Mouse (Mus musculus) forebrain, embryonic 11.5 days (tissue): ENCODE data around the gene Lgals1. TPM values are rescaled to one million over a fixed set of nuclear protein-coding genes. Genes with fewer than 3 reads are reported as not detected.
A peak's percentile ranks its signal among the peaks of the same experiment; 100 is the strongest.

Source experiments
- ATAC-seq: fragments of 200-750 bp; cut with Nextera tagmentation; replicated peaks from 2 replicates; pipeline ENCODE4 v1.8.0; 2017; ENCODE audit warnings: moderate TSS enrichment; ENCODE audit not compliant: low FRiP score
- DNase-seq: peaks from one replicate; pipeline ENCODE4 v3.0.0-alpha.2; 2017; ENCODE audit warnings: low spot score
- H3K27ac ChIP-seq: fragments of 300-500 bp; sonication (generic); 2 replicates; pipeline ENCODE4 v1.5.1; 2014; ENCODE audit warnings: low read depth, low read length
- H3K27me3 ChIP-seq: fragments of 300-500 bp; sonication (generic); 2 replicates; pipeline ENCODE4 v1.6.1; 2014; ENCODE audit warnings: mild to moderate bottlenecking, low read length, mixed read lengths; ENCODE audit not compliant: control insufficient read depth, insufficient read depth
- H3K36me3 ChIP-seq: fragments of 300-500 bp; sonication (generic); 2 replicates; pipeline ENCODE4 v1.6.1; 2014; ENCODE audit warnings: mild to moderate bottlenecking, low read length, moderate library complexity, mixed read lengths; ENCODE audit not compliant: control insufficient read depth, insufficient read depth
- H3K4me1 ChIP-seq: fragments of 300-500 bp; sonication (generic); replicated peaks from 2 replicates; pipeline ENCODE4 v1.6.1; 2014; ENCODE audit warnings: low read length, mixed read lengths; ENCODE audit not compliant: control insufficient read depth, insufficient read depth
- H3K4me2 ChIP-seq: fragments of 300-500 bp; sonication (generic); 2 replicates; pipeline ENCODE4 v1.6.1; 2014; ENCODE audit warnings: low read depth, mild to moderate bottlenecking, low read length, moderate library complexity, mixed read lengths; ENCODE audit not compliant: severe bottlenecking
- H3K4me3 ChIP-seq: fragments of 300-500 bp; sonication (generic); 2 replicates; pipeline ENCODE4 v1.5.1; 2014; ENCODE audit warnings: low read depth, low read length
- H3K9ac ChIP-seq: fragments of 300-500 bp; sonication (generic); 2 replicates; pipeline ENCODE4 v1.6.1; 2014; ENCODE audit warnings: low read length
- H3K9me3 ChIP-seq: fragments of 300-500 bp; sonication (generic); 2 replicates; pipeline ENCODE4 v1.6.1; 2016; ENCODE audit warnings: low read length, mixed read lengths; ENCODE audit not compliant: control insufficient read depth
- WGBS: fragments of 180-500 bp; shearing (Covaris S2); extraction: QIAGEN DNeasy Blood & Tissue Kit; methylation state at CpG from one replicate; pipeline ENCODE4 v1.1.7; 2014; 5-methylcytosine and 5-hydroxymethylcytosine counted together
- polyA plus RNA-seq: library from polyadenylated mRNA; unstranded; fragments of >200 nt; fragmentation: Nextera tagmentation; extraction: Ambion mirVana; gene quantifications from 2 replicates; pipeline ENCODE4 v1.2.1, GENCODE M21; 2014

Gene Lgals1
- polyA plus RNA-seq, 1 experiment from 2014 or later = 279 TPM

DNA sequence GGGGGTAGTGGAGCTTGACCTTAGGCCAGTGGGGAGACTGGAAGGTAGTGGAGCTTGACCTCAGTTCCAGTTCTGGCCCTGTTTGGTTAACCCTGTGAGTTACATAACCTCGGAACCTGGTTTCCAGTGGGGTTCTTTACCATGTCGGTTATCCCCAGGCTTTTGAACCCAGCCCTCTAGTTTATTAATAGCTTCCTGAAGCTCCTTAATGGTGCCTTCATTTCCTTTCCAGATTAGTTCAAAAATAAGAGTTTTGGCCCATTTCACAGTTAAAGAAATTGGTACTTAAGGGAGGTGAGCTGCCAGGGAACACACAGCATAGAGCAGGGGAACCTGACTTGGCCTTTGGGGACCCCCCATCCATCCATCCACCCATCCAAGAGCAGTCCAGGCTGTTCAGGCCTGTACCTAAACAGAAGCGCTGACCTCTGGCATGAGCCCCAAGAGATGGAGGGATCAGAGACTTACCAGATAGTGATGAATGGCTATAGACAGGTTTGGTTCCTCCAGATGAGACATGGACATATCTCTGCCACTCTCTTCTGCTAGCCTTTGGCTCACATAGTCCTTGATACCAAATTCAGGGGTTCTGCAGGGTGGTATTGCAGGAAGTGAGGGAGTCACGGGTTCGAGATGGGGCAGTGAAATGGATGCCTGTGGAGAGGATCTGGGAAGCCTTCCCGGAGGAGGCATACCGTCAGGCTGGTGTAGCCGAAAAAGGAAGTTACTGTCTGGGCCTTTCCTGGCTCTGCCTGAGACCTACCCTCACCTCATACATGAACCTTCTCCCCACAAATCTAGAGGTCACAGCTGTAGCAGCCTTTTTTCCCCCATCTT is 11.5 kb upstream of the Lgals1 start:
- peak overlapping the region; percentile 85 for H3K9ac ChIP-seq
- H3K27ac ChIP-seq = no peak overlapping the region
- ATAC-seq = no peak
- no peaks in the 10 kb centered on the region for H3K9me3 ChIP-seq
- peak overlapping the region; percentile 94 for H3K4me2 ChIP-seq
- peaks cover 14% of the 10 kb centered on the region for H3K4me1 ChIP-seq
- 52% methylated on average over 8 of the region's 8 CpGs for WGBS
- H3K36me3 ChIP-seq = no peaks in the 10 kb centered on the region; the same call in 1 of the 2 replicates
- no peak for DNase-seq
- peak overlapping the region; percentile 71 for H3K4me3 ChIP-seq
- no peaks in the 10 kb centered on the region for H3K27me3 ChIP-seq

DNA sequence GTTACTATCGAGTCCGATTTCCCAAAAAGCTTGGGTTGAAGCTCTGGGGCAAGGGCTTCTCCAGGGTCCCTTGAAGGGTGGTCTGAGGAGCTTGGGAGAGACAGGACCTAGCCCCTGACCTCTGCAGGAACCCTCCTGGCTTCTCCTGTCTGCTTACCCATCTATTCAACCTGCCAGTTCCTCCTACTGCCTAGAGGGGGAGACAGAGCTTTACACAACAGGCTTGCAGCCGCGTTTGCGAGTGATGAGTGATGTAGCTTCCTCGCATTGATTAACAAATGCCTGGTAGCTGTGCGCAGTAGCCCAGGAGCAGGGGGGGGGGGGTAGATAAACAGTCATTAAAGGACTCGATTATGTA is 10.9 kb upstream of the Lgals1 start:
- ATAC-seq = peak; percentile 28
- Histone ChIP-seq H3K9ac (peak overlapping the region; percentile 39), H3K36me3 (no peaks in the 10 kb centered on the region; the same call in 1 of the 2 replicates)

DNA sequence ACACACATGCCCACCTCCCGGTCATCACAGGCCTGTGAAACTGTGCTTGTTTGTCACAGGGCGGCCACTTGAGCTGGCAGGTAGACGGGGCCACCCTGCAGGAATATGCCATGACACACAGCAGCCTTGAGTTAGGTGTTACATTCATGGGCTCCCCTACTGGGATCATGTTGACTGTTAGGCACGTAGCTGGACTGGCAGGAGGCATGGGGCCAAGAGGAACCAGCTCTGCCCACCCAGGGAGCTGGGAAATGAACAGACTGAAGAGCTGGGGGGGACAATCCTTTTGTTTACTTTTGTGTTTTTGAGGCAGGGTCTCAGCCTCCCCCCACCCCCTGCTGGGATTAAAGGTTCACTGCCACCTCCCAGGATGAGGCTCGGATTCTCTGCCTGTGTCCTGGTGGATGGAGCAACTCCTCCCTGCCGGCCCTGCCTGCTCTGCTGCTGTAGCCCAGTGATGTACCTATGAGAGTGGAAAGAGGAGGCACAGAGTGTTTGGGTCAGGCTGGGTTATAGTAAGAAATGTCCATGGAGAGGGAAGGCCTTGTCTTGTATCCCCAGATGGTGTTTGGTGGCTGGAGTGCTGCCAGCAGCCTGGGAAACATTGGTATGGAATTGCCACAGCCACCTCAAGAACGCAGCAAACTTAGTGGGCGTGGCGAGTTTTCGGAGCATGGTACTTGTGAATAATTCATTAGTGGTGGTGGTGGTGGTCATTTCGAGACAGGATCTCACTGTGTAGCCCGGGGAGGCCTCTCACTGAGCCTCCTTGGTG is 10.3 kb upstream of the Lgals1 start:
- H3K36me3 ChIP-seq = no peaks in the 10 kb centered on the region; the same call in 1 of the 2 replicates
- H3K27ac ChIP-seq = no peak overlapping the region
- no peaks in the 10 kb centered on the region for H3K27me3 ChIP-seq
- H3K4me3 ChIP-seq = peak overlapping the region; percentile 71
- H3K4me2 ChIP-seq = peak overlapping the region; percentile 94
- no peak for DNase-seq
- peak overlapping the region; percentile 44 for H3K9ac ChIP-seq
- H3K9me3 ChIP-seq = no peaks in the 10 kb centered on the region
- peaks cover 14% of the 10 kb centered on the region for H3K4me1 ChIP-seq
- no peak for ATAC-seq
- 64% methylated on average over 12 of the region's 12 CpGs for WGBS

More for the DNA sequence above, 10.9 kb upstream of the Lgals1 start:
- no peaks in the 10 kb centered on the region for H3K9me3 ChIP-seq
- peak overlapping the region; percentile 71; the same call in 1 of the 2 replicates for H3K4me3 ChIP-seq
- H3K27ac ChIP-seq = no peak overlapping the region
- 9% methylated on average over 8 of the region's 8 CpGs for WGBS
- H3K27me3 ChIP-seq = no peaks in the 10 kb centered on the region
- DNase-seq = peak; percentile 77
- peaks cover 14% of the 10 kb centered on the region for H3K4me1 ChIP-seq
- H3K4me2 ChIP-seq = peak overlapping the region; percentile 94

DNA sequence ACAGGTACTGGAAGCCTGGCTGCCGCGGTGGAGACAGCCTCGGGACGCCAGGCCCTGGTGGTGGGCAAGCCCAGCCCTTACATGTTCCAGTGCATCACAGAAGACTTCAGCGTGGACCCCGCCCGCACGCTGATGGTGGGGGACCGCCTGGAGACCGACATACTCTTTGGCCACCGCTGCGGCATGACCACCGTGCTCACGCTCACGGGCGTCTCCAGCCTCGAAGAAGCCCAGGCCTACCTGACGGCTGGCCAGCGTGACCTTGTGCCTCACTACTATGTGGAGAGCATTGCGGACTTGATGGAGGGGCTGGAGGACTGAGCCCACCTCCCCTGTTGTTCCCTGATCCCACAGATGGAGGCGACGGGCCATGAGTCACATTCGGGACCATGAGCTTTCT is 8.4 kb upstream of the Lgals1 start:
- WGBS = 95% methylated on average over 23 of the region's 23 CpGs

DNA sequence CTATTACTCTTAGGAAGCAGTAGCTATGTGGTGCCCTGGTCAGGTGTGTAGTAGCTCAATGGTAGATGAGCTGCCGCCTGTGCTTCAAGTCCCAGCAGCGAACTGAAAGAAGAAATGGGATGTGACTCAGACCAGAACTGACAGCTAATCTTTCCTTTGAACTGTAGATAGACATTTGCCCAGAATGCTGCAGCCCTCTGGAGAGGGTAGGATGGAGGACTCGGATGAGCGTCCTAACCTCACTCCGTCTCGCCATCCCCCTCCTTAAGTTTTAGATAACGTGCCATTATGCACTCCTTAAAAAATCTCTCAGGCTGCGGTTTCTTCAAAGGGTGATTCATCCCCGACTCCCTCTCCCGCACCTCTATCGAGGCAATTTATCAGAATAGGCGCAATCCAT is 6.6 kb upstream of the Lgals1 start:
- no peak for ATAC-seq
- Histone ChIP-seq H3K9ac (no peak overlapping the region), H3K4me1 (peaks cover 12% of the 10 kb centered on the region), H3K36me3 (no peaks in the 10 kb centered on the region; the same call in 1 of the 2 replicates), H3K4me2 (no peak overlapping the region), H3K27me3 (no peaks in the 10 kb centered on the region), H3K9me3 (no peaks in the 10 kb centered on the region), H3K27ac (no peak overlapping the region), H3K4me3 (no peak overlapping the region)
- 87% methylated on average over 12 of the region's 12 CpGs for WGBS
- no peak for DNase-seq

More for the DNA sequence above, 8.4 kb upstream of the Lgals1 start:
- no peak overlapping the region for H3K27ac ChIP-seq
- H3K9me3 ChIP-seq = no peaks in the 10 kb centered on the region
- H3K9ac ChIP-seq = no peak overlapping the region
- no peak overlapping the region for H3K4me2 ChIP-seq
- H3K4me1 ChIP-seq = peaks cover 14% of the 10 kb centered on the region
- H3K4me3 ChIP-seq = no peak overlapping the region
- H3K27me3 ChIP-seq = no peaks in the 10 kb centered on the region
- no peaks in the 10 kb centered on the region; the same call in 1 of the 2 replicates for H3K36me3 ChIP-seq
- ATAC-seq = no peak
- DNase-seq = no peak

DNA sequence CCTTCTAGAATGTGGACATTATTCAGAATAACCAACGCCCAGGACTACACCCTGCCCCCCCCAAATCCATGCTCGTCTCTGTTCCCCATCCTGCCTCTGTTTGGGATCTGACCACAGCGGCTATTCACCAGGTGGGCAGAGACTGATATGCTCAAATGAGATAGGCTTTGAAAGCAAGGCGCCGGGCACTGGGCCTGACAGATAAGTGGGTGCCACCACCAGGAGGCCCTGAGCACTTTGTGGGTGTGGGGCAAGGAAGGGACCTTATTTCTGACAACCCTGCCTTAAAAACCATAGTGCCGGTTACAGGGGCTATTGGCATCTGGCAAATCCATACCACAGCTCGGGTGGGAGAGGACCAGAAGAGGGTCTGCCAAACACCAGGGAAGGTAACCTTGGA is 3.8 kb upstream of the Lgals1 start:
- Histone ChIP-seq H3K9me3 (no peaks in the 10 kb centered on the region), H3K9ac (no peak overlapping the region), H3K4me1 (peaks cover 14% of the 10 kb centered on the region), H3K4me3 (no peak overlapping the region), H3K27ac (no peak overlapping the region), H3K4me2 (no peak overlapping the region), H3K27me3 (peaks cover 4% of the 10 kb centered on the region; the same call in 1 of the 2 replicates), H3K36me3 (no peaks in the 10 kb centered on the region; the same call in 1 of the 2 replicates)
- WGBS = 88% methylated on average over 7 of the region's 7 CpGs
- ATAC-seq (no peak), DNase-seq (no peak)

DNA sequence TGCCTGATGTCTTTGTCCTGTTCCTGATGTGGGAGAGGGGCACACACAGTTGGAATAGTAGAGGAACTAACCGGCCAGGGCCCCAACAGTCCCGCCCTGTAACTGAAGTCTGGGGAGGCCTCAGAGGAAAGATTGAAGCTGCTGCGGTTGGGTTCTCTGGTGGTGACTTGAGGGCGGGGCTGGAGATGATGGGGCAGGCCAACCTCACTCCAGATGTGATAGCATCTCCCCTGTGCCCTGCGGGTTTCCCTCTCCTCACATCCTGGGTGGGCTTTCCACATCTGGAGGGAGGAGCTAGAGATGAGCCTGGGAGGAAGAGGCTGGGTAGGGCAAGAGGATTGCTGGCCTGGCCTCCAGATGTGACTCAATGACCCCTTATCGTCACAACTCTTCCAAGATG is 2.9 kb upstream of the Lgals1 start:
- Histone ChIP-seq H3K36me3 (no peaks in the 10 kb centered on the region; the same call in 1 of the 2 replicates), H3K9ac (no peak overlapping the region), H3K4me3 (no peak overlapping the region), H3K27ac (no peak overlapping the region), H3K4me1 (peaks cover 22% of the 10 kb centered on the region), H3K9me3 (no peaks in the 10 kb centered on the region), H3K4me2 (no peak overlapping the region), H3K27me3 (peaks cover 4% of the 10 kb centered on the region; the same call in 1 of the 2 replicates)
- DNase-seq (no peak), ATAC-seq (no peak)
- 79% methylated on average over 6 of the region's 6 CpGs for WGBS

DNA sequence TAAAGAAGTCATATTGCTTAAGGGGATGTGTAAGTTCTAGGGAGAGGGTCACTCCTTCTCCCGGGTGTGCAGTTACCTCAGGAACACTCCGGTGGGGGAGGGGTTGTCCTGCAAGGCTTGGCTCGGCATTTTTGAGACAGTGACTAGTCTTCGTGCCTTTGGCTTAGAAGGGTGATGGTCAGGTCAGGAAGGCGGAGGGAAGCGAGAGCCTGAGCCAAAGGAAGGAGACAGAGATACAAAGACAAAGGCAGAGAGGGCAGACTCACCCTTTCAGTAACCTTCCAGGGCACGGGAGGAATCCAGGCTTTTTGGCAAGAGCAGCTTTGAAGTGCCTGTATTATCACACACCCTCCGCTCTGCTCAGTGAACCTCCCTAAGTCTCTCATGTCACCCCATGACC is 1.4 kb upstream of the Lgals1 start:
- ATAC-seq (no peak), DNase-seq (no peak)
- peaks cover 4% of the 10 kb centered on the region; the same call in 1 of the 2 replicates for H3K27me3 ChIP-seq
- no peak overlapping the region for H3K4me2 ChIP-seq
- no peak overlapping the region for H3K4me3 ChIP-seq
- peaks cover 22% of the 10 kb centered on the region for H3K4me1 ChIP-seq
- WGBS = 45% methylated on average over 8 of the region's 8 CpGs
- H3K9me3 ChIP-seq = no peaks in the 10 kb centered on the region
- no peaks in the 10 kb centered on the region for H3K36me3 ChIP-seq
- H3K9ac ChIP-seq = no peak overlapping the region
- no peak overlapping the region for H3K27ac ChIP-seq
